Mouse (Mus musculus) ZHBTc4 (cell line): ENCODE results near the gene Fbxl21.

Experiments
- DNase-seq: peaks from one replicate; pipeline ENCODE4 v3.0.0-alpha.2; 2011; ENCODE audit warnings: low read depth, low spot score

The Fbxl21 gene

DNA sequence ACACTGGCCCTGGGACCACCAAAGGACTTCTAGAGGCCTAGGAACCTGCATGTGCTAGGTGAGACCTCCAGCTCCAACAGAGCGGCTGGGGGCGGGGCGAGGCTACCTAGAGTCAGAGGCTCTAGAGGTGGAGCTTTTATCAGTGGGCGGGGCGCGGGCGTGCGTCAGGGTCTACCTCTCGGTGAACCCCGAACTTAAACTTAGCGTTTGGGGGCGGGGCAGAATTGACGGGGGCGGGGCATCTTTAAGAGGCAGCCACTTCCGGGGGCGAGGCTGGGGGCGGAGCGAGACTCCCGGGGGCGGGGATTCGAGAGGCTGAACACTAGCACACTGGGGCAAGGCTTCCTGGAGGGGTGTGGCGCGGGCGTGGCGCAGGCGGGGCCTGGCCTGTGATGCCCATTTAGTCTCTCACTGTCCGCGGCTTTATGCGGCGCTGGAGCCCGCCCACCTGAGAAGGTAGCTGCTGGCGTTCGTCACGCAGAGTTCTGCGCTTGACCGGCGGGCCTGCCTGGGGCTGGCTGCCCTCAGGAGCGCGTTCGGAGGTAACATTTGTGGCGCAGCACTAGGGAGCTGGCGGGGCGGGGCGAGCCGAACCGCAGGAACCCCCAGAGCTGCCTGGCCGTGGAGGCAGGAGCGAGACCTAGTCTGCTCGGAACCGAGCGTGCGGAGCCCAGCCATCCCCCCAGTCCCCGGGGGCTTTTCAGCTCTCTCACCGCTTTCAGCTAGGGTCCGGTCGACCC is at the start of gene Fbxl21:
Gene Fbxl21, plus strand, starts transcription at position 392 of the 740 bp plus-strand sequence.
- DNase-seq = peak; percentile 94

DNA sequence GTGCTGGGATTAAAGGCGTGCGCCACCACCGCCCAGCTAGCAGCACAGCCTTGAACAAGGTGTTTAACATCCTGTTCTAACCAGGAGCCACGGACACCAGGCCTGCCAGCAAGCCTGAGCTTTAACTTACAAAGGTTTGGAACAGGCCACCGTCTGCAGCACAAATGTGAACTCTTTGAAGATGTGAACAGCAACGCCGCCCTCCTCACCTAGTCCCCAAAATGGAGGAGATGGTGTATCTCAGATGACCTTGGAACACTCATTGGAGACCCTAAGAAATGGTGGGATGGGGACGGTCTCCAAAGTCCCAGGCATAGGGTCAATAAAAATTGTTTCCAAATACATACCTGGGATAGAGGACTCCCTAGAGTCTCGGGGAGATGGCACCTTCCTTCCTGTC is 49.6 kb upstream of the Fbxl21 start:
- no peak for DNase-seq

DNA sequence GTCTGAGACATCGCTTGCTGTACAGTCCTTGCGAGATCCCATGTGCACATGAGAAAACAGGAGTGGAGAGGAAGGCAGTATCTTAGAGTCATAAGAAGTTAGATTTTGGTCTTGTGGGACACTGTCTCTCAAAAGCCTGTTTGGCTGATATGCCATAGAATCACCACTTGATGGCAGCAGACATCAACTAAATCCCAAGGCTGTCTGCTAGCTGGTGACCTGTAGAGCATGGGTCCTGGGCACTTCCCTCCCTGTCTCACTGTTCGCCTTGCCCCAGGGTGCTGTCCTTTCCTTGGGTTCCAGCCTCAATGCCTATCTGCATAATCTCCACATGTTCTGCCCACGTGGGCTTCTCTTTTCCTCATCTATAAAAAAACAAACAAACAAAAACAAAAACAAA is 46.9 kb upstream of the Fbxl21 start:
- peak; percentile 66 for DNase-seq

DNA sequence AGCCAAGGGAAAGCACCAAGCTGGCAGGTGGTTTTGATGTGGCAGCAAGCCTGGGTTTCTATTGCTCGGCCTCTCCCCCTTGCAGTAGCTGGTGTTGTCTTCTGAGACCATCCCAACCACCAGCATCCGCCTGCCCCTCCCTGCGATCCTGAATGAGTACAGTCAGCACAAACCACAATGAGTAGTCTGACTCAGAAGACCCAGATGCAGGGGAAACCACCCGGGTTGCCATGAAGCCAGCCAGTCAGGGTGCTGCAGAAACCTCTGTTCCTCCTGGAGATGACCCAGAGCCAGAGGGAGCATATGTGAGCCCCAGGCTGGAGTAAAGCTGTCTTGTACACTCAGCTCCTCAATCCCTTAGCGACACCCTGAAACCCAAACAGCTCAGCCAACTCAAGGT is 45.5 kb upstream of the Fbxl21 start:
- DNase-seq = no peak

DNA sequence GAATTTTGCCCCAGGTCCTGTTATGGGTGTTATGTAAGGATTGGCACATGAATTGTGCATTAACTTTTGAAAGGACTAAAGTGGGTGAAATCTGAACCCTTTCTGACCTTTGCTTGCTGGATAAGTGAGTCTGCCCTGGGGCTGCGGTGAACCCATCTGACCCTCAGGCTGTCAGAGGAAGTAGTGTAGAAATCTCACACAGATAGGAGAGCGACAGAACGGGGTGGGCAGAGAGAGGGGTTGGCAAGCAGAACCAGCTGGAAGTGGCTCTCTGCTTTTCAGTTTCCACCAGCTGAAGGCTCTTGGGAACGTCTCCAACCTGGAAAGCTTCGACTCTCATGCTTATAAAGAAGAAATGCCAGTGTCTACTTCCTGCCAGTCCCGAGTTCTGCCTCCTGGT is 45.0 kb upstream of the Fbxl21 start:
- no peak for DNase-seq

DNA sequence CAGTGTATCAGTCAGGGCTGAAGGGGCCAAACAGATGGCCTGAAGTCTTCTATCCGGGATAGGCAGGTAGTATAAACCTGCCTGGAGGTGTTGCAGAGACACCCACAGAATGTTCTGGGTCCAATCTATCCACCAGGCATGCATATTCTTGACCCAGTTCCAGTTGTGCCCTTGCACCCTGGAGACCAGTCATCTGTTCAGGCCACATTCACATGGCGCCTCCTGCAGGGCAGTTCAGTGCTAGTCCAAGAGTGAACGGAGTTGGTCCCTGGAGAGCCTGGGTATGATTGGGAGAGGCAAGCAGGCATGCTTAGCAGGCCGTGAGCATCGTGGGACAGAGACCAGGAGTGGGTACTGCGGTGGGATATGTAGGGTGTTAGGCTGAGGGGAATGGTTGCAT is 44.2 kb upstream of the Fbxl21 start:
- no peak for DNase-seq

DNA sequence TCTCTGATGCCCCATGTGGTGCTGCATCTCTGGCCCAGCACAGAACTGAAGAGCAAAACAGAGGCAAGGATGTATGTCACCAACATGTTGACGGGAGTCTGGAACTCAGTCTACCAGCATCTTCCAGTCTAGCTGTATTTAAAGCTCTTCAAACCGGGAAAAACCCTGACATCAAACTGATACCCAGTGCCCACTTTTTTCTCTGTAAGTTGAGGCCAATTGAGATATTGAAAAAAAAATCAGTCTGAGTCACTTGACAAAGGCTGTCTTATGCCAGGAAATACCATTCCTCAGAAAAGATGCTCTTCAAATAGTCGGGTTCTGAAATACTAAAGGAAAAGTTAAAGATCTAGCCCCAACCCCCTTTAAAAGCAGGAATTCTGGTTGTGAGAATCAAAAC is 40.1 kb upstream of the Fbxl21 start, which contains the start of gene Il9:
Gene Il9, minus strand, starts transcription at position 101 of the 400 bp plus-strand sequence.
- DNase-seq = no peak

DNA sequence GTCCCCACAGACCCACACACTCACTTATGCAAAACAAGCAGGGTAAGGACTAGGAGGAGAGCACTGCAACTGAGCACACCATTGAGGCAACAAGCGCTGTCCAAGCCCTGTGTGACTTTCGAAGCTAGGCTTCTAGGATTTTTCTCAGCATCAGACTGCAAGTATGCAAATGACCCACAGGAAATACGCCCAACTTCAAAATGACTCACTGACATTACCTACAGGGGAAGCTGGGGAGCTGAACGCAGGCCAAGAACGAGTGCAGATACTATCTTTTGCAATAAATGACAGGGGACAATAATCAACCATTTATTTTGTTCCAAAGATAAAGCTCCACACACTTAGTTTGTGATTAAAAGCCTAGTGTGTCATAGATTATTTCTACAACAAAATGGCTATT is 34.3 kb upstream of the Fbxl21 start:
- DNase-seq = no peak

DNA sequence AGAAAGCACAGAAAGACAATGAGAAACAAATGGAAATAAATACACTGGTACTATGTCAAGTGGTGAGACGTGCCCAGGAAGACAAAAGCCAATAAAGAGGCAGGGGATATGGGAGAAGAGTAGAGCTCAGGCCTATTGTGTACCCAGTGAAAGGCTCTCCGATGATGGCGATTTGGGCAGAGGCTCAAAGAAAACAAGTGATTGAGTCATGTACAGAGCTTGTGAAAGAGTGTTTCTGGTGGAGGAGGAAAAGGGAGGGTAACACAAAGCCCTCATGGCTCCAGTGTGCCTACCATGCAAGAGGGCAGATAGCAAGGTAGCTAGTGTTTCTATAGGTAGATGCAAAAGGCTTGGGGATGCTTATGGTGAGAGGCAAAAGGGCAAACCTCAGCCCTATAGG is 27.8 kb upstream of the Fbxl21 start:
- DNase-seq = no peak

DNA sequence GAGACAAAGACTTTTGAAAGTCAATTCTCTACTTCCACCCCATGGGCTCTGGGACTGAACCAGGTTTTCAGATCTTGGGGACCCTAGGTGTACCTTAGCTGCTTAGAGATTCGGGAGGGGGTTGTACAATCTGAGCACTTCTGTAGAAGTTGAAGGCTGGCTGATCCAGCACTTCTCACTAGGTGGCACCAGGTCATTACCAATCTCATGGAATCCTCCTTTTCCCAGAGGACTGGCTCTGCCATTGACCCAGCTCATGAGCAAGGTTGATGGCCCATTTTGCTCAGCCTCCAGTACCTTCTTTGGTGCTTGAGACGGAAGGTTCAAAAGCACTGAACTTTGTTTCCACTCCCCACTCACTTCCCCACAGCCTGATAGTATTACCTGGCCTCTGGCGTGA is 22.1 kb upstream of the Fbxl21 start:
- peak; percentile 37 for DNase-seq

DNA sequence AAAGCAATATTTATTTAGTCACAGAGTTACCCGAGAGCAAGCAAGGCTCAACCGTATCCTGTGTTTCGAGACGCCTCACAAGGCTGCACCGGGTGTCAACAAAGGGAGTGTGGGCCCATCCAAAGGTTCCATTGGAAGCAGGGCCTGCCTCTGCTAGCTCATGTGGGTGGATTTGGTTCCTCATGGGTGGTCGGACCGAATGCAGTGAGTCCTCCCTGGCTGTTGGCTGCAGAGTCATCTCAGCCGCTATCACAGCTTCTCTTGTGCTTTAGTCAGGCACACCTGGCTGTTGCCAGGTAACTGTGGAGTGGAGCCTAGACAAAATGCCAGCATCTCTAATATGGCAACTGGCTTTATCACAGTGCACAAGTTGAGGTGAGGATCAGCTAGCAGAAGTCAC is 21.6 kb upstream of the Fbxl21 start:
- no peak for DNase-seq

DNA sequence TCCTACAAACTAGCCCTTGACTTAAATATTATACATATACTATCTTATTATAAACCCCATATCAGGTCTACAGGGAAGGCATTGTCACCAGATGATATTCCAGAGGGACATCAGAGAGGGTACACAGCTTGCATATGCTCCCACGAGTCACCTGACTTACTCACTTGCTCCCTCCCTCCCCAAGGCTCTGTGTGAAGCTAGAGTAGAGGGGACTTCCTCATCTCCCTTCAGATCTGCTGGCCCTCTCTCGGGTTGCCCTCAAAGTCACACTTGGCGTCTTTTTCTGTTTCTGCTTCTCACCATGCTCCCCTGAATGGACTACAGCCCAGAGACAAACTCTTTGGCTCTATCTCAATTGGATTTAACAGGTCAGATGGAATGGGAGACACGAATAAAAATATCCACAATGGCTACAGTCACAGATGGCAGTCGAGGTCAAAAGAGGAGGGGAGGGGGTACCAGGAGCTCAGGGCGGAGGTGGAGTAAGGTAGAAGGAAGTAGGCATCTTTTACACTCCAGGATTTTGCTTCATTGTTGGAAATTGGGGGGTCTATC is 20.3 kb upstream of the Fbxl21 start:
- DNase-seq = no peak

DNA sequence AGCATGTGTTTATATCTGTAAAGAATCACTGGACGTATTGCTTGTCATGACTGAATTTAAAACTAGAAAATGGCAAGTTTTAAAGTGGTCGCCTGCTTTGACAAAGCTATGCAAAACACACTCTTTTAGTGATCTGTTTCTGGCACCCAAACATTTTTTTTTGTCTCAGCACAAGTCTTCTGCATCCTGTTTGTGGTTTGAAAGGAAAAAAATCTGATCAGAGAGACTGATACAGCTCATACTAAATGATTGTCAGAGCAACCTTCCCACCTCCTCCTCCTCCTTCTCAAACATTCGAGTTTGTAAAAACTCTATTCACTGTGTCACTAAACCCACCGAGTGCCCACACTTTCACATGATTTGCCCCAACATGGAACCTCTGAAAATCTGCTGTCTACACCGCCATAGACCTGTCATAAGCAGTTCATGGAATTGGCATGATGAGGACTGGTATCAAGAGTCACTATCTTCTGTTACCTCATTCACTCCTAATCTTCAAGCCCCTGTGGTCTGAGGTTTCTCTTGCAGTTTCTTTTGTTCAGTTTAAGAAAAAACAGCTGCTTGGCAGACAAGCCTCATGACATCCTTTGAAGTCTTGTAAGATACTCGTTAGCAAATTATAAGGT is 15.3 kb upstream of the Fbxl21 start:
- DNase-seq = no peak

DNA sequence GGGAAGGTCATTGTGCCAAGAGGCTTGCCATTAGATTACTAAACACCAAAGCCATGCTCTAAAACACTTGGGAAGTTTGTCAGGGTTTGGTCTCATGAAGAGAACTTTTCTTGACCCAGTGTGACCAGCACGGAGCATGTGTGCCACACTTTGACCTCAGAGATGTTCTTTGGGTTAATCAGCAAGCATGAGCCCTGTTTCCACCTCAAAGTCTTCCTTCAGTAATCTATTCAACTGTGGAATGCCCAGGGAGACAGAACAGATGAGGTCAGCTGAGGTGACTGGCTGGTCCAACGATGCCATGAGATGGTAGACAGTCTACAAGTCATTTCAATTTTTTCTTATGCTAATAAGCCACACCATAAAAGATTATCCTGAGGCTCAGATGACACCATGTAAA is 12.5 kb upstream of the Fbxl21 start:
- no peak for DNase-seq

DNA sequence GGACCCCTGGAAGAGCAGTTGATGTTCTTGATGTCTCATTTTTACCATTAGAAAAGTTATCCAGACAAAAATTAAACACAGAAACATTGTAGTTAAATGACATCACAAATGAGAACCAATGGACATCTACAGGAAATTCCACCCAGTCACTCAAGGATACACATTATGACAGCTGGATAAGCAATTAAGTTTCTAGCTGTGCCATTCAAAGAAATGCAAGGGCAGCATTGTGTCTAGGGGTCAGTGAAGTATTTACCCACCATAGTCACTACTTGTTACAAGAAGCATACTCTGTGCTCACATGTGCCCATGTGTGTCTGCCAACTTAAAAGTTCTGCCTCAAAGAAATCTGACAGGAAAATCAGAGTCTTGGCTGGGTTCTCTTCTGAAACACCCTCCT is 8.7 kb upstream of the Fbxl21 start:
- DNase-seq = no peak

DNA sequence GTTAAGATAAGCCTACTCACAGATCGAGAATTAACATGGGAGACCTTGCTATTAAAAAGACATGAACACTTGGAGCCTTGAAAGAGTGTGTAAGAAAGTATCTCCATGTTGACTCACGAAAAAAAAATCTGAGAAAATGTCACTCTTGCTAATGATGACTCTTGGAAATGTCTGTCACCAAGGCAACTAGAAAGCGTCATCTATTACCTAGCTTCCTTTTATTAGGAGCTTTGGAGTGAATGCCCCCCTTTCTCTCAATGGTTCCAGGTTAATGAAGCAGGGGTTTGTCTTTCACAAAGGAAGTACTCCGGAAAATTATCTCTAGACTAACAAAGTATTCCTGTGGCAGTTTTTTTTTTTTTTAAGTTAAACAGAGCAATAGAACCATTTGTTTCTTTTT is 6.0 kb upstream of the Fbxl21 start:
- DNase-seq = no peak

DNA sequence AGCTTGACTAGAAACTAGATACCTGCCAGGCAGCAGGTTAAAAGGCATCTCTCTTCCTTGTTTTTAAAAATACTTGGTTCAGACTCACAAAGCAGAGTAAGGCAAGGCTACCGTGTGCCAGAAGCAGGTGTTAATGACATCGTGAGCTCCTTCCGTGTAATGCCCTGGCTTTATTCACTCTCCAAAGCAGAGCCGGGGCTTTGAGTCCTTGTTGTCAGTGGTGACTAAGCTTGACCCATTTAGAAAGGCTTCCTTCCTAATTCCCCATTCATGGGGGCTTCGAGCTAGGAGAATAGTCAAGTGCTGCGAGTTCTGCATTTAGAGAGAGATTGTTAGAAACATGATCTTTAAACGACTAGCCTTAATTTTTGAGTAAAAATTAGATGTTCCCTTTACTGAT is 5.5 kb upstream of the Fbxl21 start:
- no peak for DNase-seq

DNA sequence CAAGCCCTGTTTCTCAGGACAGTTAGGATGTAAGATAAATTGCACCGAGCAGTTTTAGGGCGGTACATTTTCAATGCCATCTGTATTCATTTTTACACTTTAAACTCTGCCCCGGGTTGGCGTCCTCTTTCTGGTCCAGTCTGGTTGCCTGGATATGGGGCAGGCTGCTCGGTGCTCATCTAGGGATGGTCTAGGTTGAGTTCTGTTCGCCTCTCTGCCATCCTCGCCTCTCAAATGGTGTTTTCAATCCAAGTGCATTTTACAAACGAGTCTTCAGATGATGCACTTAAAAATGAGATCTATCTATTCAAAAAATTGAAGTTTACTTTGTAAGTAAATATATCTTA is 522 bp downstream of the Fbxl21 start:
- DNase-seq = no peak

DNA sequence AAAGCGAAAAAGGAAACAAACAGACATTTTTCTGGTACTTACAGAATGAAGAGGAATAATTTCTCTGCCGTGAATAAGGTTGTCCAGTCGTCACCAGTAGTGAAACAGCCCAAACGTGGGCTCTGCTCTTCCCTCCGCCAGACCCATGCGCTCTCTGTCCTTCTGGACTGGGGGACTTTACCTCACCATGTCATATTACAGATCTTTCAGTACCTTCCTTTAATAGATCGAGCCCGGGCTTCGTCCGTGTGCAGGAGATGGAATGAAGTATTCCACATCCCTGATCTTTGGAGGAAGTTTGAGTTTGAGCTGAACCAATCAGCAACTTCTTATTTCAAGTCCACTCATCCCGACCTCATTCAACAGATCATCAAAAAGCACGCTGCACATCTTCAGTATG is 4.6 kb downstream of the Fbxl21 start:
- no peak for DNase-seq

DNA sequence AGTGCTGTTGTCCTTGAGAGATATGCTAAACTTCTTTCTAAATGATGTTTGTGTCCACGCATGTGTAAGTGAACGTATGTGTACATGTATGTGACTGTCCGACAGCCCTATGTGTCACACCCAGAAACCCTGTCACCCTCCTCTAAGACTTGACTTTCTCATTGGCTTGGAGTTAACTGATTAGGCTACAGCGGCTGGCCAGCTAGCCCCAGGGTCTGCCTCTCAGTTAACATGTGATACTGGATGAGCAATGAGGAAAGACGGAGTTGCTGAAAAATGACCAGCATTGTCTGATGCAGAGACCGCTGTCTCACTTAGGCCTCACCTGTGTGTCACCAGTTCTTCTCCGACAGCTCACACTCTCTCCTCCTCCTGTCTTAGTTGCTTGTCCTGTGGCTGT is 5.6 kb downstream of the Fbxl21 start:
- DNase-seq = no peak

DNA sequence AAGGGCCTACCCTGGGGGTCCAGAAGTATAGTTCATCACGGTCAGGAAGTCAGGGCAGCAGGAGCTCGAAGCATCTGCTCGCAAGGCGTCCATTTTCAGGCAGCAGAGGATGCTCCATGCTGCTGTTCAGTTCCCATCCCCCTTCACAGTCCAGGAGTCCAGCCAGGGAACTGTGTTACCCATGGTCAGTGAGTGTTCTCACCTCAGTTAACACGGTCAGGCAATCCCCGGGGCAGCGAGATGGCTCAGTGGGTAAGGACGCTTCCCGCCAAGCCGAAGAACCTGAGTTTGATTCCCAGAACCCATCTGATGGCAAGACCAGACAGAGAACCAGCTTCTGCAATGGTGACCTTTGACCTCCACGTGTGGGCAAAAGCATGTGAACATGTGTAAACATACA is 6.0 kb downstream of the Fbxl21 start:
- no peak for DNase-seq

DNA sequence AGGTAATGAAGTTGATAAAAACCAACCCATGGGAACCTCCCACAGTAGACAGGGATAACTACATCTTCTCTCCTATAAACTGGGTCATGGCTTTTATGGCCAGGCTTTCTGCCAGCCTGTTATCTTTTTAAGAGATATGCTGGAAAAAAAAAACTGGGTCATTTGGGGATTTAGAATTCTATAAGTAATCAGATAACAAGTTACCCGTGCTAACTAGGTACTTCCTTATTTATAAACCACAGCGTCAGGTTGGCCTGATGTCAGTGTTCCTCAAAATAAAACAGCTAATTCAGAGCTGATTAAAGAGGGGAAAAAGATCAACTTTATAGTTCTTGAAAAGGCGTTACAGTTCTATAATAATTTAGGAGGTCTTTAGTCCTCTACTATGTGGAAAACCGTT is 6.8 kb downstream of the Fbxl21 start:
- DNase-seq = no peak

DNA sequence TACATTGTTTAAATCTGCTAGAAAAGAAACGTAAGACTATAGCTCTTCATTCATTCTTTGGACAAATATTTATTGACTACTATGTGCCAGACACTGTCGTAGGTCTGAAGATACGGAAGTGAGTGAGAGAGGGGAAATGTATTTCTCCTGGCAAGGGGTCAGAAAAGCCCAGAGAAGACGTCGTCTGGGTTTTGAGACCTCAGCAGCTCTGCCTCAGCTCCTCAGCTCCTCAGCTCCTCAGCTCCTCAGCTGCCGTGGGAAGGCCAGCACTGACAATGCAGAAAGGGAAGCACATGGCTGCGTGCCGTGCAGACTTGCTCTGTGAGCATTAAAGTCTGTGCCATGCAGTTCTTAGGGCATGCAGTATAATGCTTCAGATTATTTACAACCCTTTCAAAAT is 7.4 kb downstream of the Fbxl21 start:
- DNase-seq = no peak
